Mouse (Mus musculus) liver, embryonic 12.5 days (tissue): ENCODE data around the gene Gpnmb. TPM values are rescaled to one million over a fixed set of nuclear protein-coding genes. Genes with fewer than 3 reads are reported as not detected.

ENCODE experiments used
- ATAC-seq: fragments of 200-750 bp; cut with Nextera tagmentation; 2 replicates; pipeline ENCODE4 v1.8.0; 2017; ENCODE audit warnings: moderate number of reproducible peaks, mild to moderate bottlenecking, moderate library complexity
- H3K27ac ChIP-seq: fragments of 300-500 bp; sonication (generic); 2 replicates; pipeline ENCODE4 v1.5.1; 2016; ENCODE audit warnings: mild to moderate bottlenecking
- H3K27me3 ChIP-seq: fragments of 300-500 bp; sonication (generic); replicated peaks from 2 replicates; pipeline ENCODE4 v1.6.1; 2016; ENCODE audit warnings: mild to moderate bottlenecking, moderate library complexity
- H3K36me3 ChIP-seq: fragments of 300-500 bp; sonication (generic); 2 replicates; pipeline ENCODE4 v1.6.1; 2016; ENCODE audit warnings: mild to moderate bottlenecking, moderate library complexity
- H3K4me1 ChIP-seq: fragments of 300-500 bp; sonication (generic); 2 replicates; pipeline ENCODE4 v1.6.1; 2016
- H3K4me2 ChIP-seq: fragments of 300-500 bp; sonication (generic); 2 replicates; pipeline ENCODE4 v1.6.1; 2016; ENCODE audit warnings: mild to moderate bottlenecking, moderate library complexity
- H3K4me3 ChIP-seq: fragments of 300-500 bp; sonication (generic); 2 replicates; pipeline ENCODE4 v1.5.1; 2016; ENCODE audit warnings: mild to moderate bottlenecking, moderate library complexity
- H3K9ac ChIP-seq: fragments of 300-500 bp; sonication (generic); 2 replicates; pipeline ENCODE4 v1.6.1; 2016; ENCODE audit warnings: mild to moderate bottlenecking, moderate library complexity
- H3K9me3 ChIP-seq: fragments of 300-500 bp; sonication (generic); replicated peaks from 2 replicates; pipeline ENCODE4 v1.6.1; 2016; ENCODE audit warnings: mild to moderate bottlenecking, moderate library complexity
- WGBS: fragments of 180-500 bp; shearing (Covaris S2); methylation state at CpG from one replicate; pipeline ENCODE4 v1.1.7; 2016; ENCODE audit not compliant: insufficient replicate concordance; 5-methylcytosine and 5-hydroxymethylcytosine counted together
- polyA plus RNA-seq: library from polyadenylated mRNA; unstranded; fragments of >200 nt; fragmentation: Nextera tagmentation; extraction: Ambion mirVana; gene quantifications from 2 replicates; pipeline ENCODE4 v1.2.1, GENCODE M21; 2016

The Gpnmb gene
- 0.17 and 0.36 TPM in 2 replicates for polyA plus RNA-seq

DNA sequence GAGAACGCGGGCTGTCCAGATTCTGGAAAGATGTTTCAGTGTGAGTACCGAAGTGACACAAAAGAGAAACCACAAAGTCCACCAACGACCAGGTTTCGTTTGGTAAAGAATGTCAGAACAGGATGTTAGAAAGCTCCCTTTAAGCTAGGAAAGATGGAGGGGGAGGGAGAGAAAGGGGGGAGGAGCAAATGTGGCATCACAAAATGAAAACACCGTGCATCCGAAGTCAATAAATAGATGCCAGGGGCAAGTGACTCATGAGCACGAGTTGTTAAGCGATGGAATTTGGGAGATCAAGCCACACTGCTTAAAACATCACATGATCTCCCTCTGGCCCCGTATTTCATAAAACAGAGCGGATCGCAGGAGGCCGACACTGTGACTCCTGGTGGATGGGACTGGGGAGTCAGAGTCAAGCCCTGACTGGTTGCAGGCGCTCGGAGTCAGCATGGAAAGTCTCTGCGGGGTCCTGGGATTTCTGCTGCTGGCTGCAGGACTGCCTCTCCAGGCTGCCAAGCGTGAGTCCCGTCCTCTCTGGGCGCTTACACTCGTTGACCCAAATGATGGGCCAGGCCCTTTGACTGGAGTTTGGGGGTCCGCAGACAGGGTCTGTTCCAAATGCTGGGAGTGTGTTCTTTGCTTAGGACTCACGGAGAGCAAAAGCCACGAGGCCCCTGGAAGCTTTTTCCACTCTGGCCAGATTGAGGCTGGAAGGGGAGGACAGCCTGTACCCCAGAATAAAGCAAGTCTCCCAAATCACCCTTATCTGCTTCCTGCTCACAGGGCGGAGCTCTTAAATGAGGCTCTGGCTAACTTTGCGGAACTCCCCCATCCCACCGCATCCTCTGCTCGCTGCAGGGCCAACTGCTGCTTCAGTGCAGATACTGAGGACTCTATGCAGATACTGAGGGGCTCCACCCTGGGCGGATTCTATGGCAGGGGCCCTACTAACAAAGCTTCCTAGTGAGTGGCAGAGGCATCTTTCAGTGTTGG lies at the start of gene Gpnmb:
Gpnmb (plus strand) TSS at position 272 of the 993 bp plus-strand sequence.
- Histone ChIP-seq H3K4me2 (peak within 1 kb of the TSS; percentile 29), H3K9me3 (no peaks in the 10 kb centered on the region), H3K36me3 (no peaks in the 10 kb centered on the region), H3K27me3 (peaks cover 39% of the 10 kb centered on the region), H3K27ac (no peak within 1 kb of the TSS), H3K4me3 (no peak within 1 kb of the TSS), H3K4me1 (no peaks in the 10 kb centered on the region), H3K9ac (no peak within 1 kb of the TSS)
- 19% methylated on average over 28 of the region's 28 CpGs for WGBS
- ATAC-seq: no peak

DNA sequence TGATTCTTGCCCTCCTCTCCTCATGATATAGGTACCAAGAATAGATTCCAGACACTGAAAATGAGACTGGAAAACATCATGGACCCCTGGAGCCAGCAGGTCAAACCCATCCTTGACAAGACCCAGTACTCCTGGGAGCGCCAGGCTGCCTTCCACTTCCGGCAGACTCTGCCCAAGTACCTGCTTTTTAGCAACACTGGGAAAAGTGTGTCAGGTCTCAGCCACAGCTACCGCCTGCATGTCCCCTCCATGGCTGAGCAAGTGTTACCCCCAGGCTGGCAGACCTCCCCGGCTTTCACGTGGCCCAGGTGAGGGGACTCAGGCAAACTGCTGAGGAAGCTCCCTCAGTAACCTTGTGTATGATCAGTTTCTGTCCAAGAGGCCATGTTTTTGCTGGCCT lies 46.4 kb upstream of the Gpnmb start:
- no peaks in the 10 kb centered on the region for H3K9me3 ChIP-seq
- H3K4me2 ChIP-seq: no peak overlapping the region
- H3K9ac ChIP-seq: no peak overlapping the region
- WGBS: 72% methylated on average over 5 of the region's 5 CpGs
- H3K27me3 ChIP-seq: no peaks in the 10 kb centered on the region
- H3K4me3 ChIP-seq: no peak overlapping the region
- no peak overlapping the region for H3K27ac ChIP-seq
- no peaks in the 10 kb centered on the region for H3K36me3 ChIP-seq
- no peaks in the 10 kb centered on the region for H3K4me1 ChIP-seq
- no peak for ATAC-seq

DNA sequence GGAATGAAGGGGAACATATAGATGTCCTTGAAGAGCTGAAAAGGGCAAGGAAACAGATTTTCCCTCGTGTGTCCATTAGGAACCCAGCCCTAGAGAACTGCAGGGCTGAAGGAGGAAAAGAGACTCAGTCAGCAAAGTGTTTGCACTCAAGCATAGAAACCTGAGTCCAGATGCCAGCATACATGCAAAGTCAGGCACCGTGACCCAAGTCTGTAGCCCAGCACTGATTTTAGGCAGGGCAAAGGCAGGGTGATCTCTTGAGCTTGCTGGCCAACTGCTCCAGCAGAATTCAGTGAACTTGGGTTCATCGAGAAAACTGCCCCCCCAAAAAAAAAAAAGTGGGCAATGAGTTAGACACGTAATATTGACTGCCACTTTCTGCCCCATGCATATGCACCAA lies 44.4 kb upstream of the Gpnmb start:
- Histone ChIP-seq H3K4me2 (no peak overlapping the region), H3K27ac (no peak overlapping the region), H3K9me3 (no peaks in the 10 kb centered on the region), H3K4me1 (no peaks in the 10 kb centered on the region), H3K27me3 (no peaks in the 10 kb centered on the region), H3K36me3 (no peaks in the 10 kb centered on the region), H3K9ac (no peak overlapping the region), H3K4me3 (no peak overlapping the region)
- ATAC-seq: no peak
- 54% methylated on average over 4 of the region's 4 CpGs for WGBS

DNA sequence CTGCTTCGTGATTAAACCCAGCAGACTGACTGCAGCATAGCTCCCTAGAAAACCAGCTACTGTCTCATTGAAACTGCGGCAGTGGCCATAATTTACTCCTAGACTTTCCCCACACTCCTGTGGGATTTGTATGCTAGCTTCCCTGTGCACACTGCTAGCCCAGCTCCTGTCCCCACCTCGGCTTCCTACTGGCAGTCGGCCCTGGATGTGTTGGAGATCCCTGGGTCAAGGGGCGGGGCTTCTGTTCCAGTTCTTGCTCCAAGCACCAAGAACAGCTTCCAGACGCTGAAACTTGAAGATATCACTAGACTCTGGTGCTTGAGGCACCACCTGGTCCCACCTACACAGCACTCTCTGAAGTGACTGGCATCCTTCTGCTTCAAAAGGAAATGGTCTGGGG lies 38.2 kb upstream of the Gpnmb start:
- H3K36me3 ChIP-seq: no peaks in the 10 kb centered on the region
- H3K27me3 ChIP-seq: no peaks in the 10 kb centered on the region
- no peak overlapping the region for H3K27ac ChIP-seq
- H3K4me3 ChIP-seq: no peak overlapping the region
- H3K9me3 ChIP-seq: no peaks in the 10 kb centered on the region
- no peak for ATAC-seq
- WGBS: 58% methylated on average over 6 of the region's 6 CpGs
- no peak overlapping the region for H3K9ac ChIP-seq
- H3K4me1 ChIP-seq: no peaks in the 10 kb centered on the region
- H3K4me2 ChIP-seq: no peak overlapping the region

DNA sequence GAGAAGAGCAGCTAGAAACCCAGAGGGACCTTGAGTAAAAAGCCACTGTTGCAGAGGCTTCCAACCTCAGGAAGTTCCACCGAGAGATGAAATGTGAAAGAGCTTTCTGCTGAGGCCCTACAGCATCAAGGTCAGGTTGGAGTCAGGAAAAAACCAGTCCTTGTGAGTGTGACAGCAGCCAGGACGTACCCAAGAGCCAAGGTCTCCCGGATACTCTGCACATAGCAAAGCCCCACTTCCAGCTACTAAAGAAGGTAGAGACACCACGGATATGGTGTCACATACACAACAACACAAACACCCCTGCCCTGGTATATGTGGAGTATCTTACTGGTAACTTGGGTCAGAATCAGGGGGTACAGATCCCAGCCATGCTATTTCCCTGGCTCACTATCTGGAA lies 37.5 kb upstream of the Gpnmb start:
- Histone ChIP-seq H3K9ac (no peak overlapping the region), H3K4me2 (no peak overlapping the region), H3K9me3 (no peaks in the 10 kb centered on the region), H3K27ac (no peak overlapping the region), H3K36me3 (no peaks in the 10 kb centered on the region), H3K27me3 (no peaks in the 10 kb centered on the region), H3K4me3 (no peak overlapping the region), H3K4me1 (no peaks in the 10 kb centered on the region)
- 63% methylated on average over 4 of the region's 4 CpGs for WGBS
- ATAC-seq: no peak

DNA sequence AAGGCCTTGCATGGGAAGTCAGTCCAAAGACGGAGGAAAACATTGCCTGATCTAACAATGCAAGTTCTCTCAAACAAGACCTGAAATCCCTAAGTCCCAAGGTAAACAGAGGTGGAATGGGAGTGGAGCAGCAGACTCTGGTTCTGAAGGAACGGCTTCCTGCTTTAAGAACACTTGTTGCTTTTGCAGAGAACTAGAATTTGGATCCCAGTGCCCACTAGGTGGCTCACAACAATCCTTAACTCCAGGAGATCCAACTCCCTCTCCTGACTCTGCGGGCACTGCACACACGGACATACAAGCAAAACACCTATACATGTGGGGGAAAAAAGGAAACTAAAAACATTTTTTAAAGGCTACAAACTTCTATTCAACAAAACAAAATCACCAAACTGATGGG lies 33.0 kb upstream of the Gpnmb start:
- WGBS: 54% methylated on average over 4 of the region's 4 CpGs

DNA sequence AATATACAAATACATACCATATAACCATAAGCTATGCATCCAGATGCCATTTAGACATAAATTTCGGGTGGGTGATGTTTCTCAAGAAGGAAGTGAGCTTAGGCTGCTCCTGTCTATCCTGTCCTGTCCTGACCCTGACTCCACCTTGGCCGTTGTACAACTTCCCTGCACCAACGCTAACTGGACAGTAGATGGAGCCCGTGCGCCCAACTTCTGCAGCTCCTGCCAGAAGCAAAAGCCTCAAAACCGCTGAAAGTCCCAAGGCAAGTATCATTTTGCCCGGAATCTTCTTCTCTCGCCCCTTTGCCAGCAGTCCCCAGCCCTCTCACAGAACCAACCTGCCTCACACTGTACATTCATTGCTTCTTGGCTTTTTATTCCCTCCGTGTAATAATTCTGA lies 28.4 kb upstream of the Gpnmb start:
- no peak for ATAC-seq
- peaks cover 8% of the 10 kb centered on the region; the same call in 1 of the 2 replicates for H3K4me1 ChIP-seq
- no peaks in the 10 kb centered on the region for H3K36me3 ChIP-seq
- WGBS: 1% methylated on average over 9 of the region's 9 CpGs
- no peak overlapping the region for H3K9ac ChIP-seq
- no peaks in the 10 kb centered on the region for H3K9me3 ChIP-seq
- H3K27ac ChIP-seq: no peak overlapping the region
- peak overlapping the region; percentile 27 for H3K4me3 ChIP-seq
- peak overlapping the region; percentile 56 for H3K4me2 ChIP-seq
- no peaks in the 10 kb centered on the region for H3K27me3 ChIP-seq

More for the DNA sequence above, 33.0 kb upstream of the Gpnmb start:
- Histone ChIP-seq H3K27ac (no peak overlapping the region), H3K4me1 (peaks cover 2% of the 10 kb centered on the region; the same call in 1 of the 2 replicates), H3K4me2 (no peak overlapping the region), H3K9ac (no peak overlapping the region), H3K4me3 (no peak overlapping the region), H3K36me3 (no peaks in the 10 kb centered on the region), H3K9me3 (no peaks in the 10 kb centered on the region), H3K27me3 (no peaks in the 10 kb centered on the region)
- ATAC-seq: no peak

DNA sequence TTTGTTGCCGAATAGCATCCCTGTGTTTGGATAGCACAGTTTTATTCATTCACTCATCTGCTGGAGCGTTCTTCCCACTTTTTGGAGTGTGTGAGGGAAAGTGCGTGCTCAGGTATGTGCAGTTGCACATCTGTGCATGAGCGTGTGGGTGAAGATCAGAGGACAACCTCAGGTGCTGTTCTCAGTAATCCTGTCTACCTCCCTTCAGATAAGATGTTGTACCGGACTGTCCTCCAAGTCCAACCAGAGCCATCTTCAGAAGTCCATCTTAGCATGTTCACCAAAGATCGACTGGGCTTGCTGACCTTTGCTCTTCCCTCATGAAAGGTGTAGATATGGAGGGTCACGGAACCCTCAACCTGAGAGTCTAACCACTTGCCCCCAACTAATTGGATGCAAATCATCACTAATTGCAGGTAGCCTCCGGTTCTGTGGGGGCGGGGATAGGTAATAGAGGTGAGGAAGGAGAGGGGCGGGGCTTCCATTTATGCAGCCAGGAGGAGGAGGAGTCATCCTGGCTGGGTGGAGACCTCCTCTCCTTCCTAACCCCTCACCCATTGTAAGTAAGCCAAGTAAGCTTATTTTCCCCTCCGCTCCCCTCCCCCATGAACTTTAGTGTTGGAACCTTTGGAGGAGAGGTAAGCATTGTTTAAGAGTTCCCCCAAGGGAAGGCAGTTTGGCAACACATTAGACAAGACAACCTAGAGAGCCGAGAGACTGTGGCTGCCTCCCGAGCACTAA lies 27.8 kb upstream of the Gpnmb start:
- H3K4me2 ChIP-seq: peak overlapping the region; percentile 56
- WGBS: 22% methylated on average over 13 of the region's 13 CpGs
- H3K36me3 ChIP-seq: no peaks in the 10 kb centered on the region
- no peaks in the 10 kb centered on the region for H3K27me3 ChIP-seq
- H3K27ac ChIP-seq: no peak overlapping the region
- no peak for ATAC-seq
- H3K4me1 ChIP-seq: peaks cover 8% of the 10 kb centered on the region; the same call in 1 of the 2 replicates
- no peak overlapping the region for H3K9ac ChIP-seq
- no peaks in the 10 kb centered on the region for H3K9me3 ChIP-seq
- H3K4me3 ChIP-seq: peak overlapping the region; percentile 27

DNA sequence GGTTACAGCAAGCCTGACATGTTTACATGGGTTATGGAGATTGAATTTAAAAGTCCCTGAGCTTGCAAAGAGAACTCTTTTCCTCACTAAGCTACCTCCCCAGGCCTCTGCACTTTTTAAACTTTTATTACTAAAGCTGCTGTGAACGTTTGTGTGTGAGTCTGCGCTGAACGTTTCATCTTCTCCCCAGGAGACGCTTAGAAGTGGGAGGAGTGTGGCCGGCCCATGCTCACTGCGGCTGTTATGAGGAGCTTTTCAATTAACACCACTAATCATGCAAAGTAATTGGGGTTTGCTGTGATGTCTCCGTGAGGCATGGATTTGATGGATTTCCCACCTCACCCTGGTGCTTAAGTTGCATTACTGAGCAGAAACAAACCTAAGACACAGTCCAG lies 27.2 kb upstream of the Gpnmb start:
- peaks cover 8% of the 10 kb centered on the region; the same call in 1 of the 2 replicates for H3K4me1 ChIP-seq
- no peaks in the 10 kb centered on the region for H3K27me3 ChIP-seq
- no peaks in the 10 kb centered on the region for H3K36me3 ChIP-seq
- H3K27ac ChIP-seq: no peak overlapping the region
- no peak overlapping the region for H3K4me3 ChIP-seq
- WGBS: 44% methylated on average over 7 of the region's 7 CpGs
- no peak overlapping the region for H3K4me2 ChIP-seq
- H3K9ac ChIP-seq: no peak overlapping the region
- no peak for ATAC-seq
- no peaks in the 10 kb centered on the region for H3K9me3 ChIP-seq

DNA sequence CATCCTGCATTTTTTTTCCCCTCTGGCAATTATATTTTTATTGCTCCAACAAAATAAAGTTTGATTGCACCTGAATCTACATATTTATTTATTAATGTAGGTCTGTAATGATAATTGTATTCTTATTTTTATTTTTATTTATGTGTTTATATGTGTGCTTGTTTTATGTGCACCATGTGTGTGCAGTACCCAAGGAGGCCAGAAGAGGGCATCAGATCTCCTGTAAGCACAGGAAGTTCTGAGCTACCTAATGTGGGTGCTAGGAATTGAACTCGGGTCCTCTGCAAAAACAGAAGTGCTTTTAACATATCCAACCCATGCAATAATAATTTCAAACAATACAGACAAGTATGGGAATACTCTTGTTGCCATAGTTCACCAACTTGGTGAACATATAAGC lies 26.7 kb upstream of the Gpnmb start:
- H3K9me3 ChIP-seq: no peaks in the 10 kb centered on the region
- H3K27ac ChIP-seq: no peak overlapping the region
- ATAC-seq: no peak
- WGBS: 59% methylated on average over 1 of the region's 1 CpGs
- peaks cover 8% of the 10 kb centered on the region; the same call in 1 of the 2 replicates for H3K4me1 ChIP-seq
- no peak overlapping the region for H3K4me3 ChIP-seq
- H3K4me2 ChIP-seq: no peak overlapping the region
- H3K27me3 ChIP-seq: no peaks in the 10 kb centered on the region
- no peak overlapping the region for H3K9ac ChIP-seq
- H3K36me3 ChIP-seq: no peaks in the 10 kb centered on the region

DNA sequence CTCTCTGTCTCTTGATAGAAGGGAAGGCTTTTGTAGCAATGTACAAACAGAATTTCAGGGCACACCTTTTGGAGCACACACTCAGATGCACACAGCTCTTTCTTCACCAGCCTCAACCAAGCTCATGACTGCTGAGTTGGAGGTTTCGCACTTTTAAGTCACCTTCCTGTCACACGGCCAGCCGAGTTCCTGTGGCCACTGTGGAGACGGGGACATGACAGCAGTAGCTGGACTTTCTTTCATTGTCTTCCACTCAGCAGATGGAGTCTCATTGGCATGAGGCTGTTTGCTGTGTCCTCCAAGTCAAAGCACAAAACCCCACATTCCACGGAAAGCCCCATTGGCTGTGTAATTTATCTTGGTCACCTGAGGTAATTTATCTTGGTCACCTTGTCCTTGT lies 25.2 kb upstream of the Gpnmb start:
- Histone ChIP-seq H3K9me3 (no peaks in the 10 kb centered on the region), H3K9ac (no peak overlapping the region), H3K4me1 (peaks cover 8% of the 10 kb centered on the region; the same call in 1 of the 2 replicates), H3K4me3 (no peak overlapping the region), H3K36me3 (no peaks in the 10 kb centered on the region), H3K4me2 (no peak overlapping the region), H3K27ac (no peak overlapping the region), H3K27me3 (no peaks in the 10 kb centered on the region)
- ATAC-seq: no peak
- WGBS: 47% methylated on average over 5 of the region's 5 CpGs

DNA sequence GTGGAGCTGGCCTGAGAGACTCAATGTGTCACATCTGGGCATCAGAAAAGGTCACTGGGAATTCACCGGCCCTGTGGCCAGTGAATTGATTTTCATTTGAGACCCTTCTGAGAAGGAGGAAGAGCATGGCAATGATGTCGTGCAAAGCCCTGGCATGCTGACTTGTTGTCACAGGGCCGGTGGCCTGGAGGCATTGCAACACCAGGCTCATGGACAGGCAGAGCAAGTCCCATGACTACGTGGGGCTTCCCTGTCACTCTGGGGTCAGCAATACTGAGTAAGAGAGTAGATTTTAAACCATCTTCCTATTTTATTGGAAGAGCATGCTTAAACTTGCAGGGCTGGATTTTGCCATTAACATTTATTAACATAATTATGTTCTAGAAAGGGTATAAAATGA lies 23.3 kb upstream of the Gpnmb start:
- no peak for ATAC-seq
- no peak overlapping the region for H3K9ac ChIP-seq
- no peak overlapping the region for H3K4me2 ChIP-seq
- no peaks in the 10 kb centered on the region for H3K9me3 ChIP-seq
- H3K27me3 ChIP-seq: no peaks in the 10 kb centered on the region
- H3K27ac ChIP-seq: no peak overlapping the region
- no peaks in the 10 kb centered on the region for H3K36me3 ChIP-seq
- WGBS: 38% methylated on average over 4 of the region's 4 CpGs
- H3K4me3 ChIP-seq: no peak overlapping the region
- peaks cover 8% of the 10 kb centered on the region; the same call in 1 of the 2 replicates for H3K4me1 ChIP-seq
